Mouse (Mus musculus) forebrain, embryonic 16.5 days (tissue): ENCODE results near the gene Sit1. TPM values are rescaled to one million over a fixed set of nuclear protein-coding genes. Genes with fewer than 3 reads are reported as not detected.

Experiments used
- ATAC-seq: fragments of 200-750 bp; cut with Nextera tagmentation; 2 replicates; pipeline ENCODE4 v1.8.0; 2017; ENCODE audit warnings: mild to moderate bottlenecking, moderate library complexity
- H3K27ac ChIP-seq: fragments of 300-500 bp; sonication (generic); 2 replicates; pipeline ENCODE4 v1.5.1; 2014; ENCODE audit warnings: low read length, control low read depth
- H3K27me3 ChIP-seq: fragments of 300-500 bp; sonication (generic); replicated peaks from 2 replicates; pipeline ENCODE4 v1.6.1; 2014; ENCODE audit warnings: low read length; ENCODE audit not compliant: control insufficient read depth, insufficient read depth
- H3K36me3 ChIP-seq: fragments of 300-500 bp; sonication (generic); 2 replicates; pipeline ENCODE4 v1.6.1; 2014; ENCODE audit not compliant: control insufficient read depth, insufficient read depth
- H3K4me1 ChIP-seq: fragments of 300-500 bp; sonication (generic); replicated peaks from 2 replicates; pipeline ENCODE4 v1.6.1; 2014; ENCODE audit warnings: low read length; ENCODE audit not compliant: control insufficient read depth, insufficient read depth
- H3K4me2 ChIP-seq: fragments of 300-500 bp; sonication (generic); 2 replicates; pipeline ENCODE4 v1.6.1; 2014; ENCODE audit warnings: mild to moderate bottlenecking, low read length, control low read depth
- H3K4me3 ChIP-seq: fragments of 300-500 bp; sonication (generic); replicated peaks from 2 replicates; pipeline ENCODE4 v1.5.1; 2014; ENCODE audit warnings: mild to moderate bottlenecking, low read length, control low read depth
- H3K9ac ChIP-seq: fragments of 300-500 bp; sonication (generic); replicated peaks from 2 replicates; pipeline ENCODE4 v1.6.1; 2014; ENCODE audit warnings: low read depth, low read length, control low read depth
- H3K9me3 ChIP-seq: fragments of 300-500 bp; sonication (generic); 2 replicates; pipeline ENCODE4 v1.6.1; 2016; ENCODE audit warnings: low read length; ENCODE audit not compliant: control insufficient read depth
- WGBS: fragments of 180-500 bp; shearing (Covaris S2); extraction: QIAGEN DNeasy Blood & Tissue Kit; methylation state at CpG from one replicate; pipeline ENCODE4 v1.1.7; 2014; 5-methylcytosine and 5-hydroxymethylcytosine counted together
- polyA plus RNA-seq: library from polyadenylated mRNA; unstranded; fragments of >200 nt; fragmentation: Nextera tagmentation; extraction: Ambion mirVana; gene quantifications from 2 replicates; pipeline ENCODE4 v1.2.1, GENCODE M21; 2015

The Sit1 gene
- polyA plus RNA-seq, 1 experiment from 2014 or later = not detected

DNA sequence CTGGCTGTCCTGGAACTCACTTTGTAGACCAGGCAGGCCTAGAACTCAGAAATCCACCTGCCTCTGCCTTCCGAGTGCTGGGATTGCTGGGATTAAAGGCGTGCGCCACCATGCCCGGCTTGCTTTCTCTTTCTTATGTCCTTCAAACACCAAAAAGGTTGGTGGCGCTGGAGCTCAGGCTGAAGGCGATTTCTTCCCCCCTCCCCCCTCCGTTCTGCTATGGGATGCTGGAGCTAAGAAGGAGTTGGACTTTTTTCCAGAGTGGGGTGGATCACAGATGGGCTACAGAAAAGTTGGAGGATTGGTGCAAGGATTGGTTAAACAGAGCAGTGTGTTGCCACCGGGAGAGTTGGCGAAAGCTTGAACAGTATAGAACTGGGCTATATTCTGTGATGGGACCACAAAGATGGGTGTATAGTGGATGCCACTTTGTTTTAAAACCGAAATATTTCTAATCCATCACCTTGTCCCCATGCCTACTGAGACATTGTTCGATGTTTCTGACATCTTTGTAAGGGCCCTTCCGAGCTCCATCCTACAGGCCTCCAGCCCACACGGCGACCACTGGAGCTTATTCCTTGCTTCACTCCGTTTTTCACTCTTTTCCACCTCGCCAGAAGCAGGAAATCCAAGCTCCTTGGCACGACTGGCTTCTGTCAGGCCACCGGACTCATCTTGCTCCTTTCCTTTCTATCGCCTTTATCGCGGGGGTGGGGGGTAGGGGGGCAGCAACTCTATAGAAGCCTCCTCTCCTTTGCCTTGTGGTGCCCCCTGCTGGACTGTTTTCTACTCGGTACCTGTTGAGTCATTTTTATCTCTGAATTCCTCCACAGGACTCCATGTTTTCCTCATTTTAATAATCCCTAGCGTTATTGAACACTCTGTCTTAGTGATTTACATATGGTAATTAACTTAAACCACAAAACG is 4.4 kb downstream of the Sit1 start:
- Histone ChIP-seq H3K36me3 (no peaks in the 10 kb centered on the region), H3K27ac (no peak overlapping the region), H3K4me2 (no peak overlapping the region), H3K9ac (no peak overlapping the region), H3K9me3 (no peaks in the 10 kb centered on the region), H3K27me3 (no peaks in the 10 kb centered on the region), H3K4me1 (no peaks in the 10 kb centered on the region; the same call in 1 of the 2 replicates), H3K4me3 (no peak overlapping the region)
- no peak for ATAC-seq
- 47% methylated on average over 24 of the region's 24 CpGs for WGBS

GRCm38 (mm10) chr4:43478534-43478858 is 5.0 kb downstream of the Sit1 start:
- Histone ChIP-seq H3K27ac (no peak overlapping the region), H3K9me3 (no peaks in the 10 kb centered on the region), H3K4me2 (peak overlapping the region; percentile 49), H3K4me3 (peak overlapping the region; percentile 33), H3K9ac (peak overlapping the region; percentile 24), H3K36me3 (no peaks in the 10 kb centered on the region), H3K4me1 (no peaks in the 10 kb centered on the region; the same call in 1 of the 2 replicates), H3K27me3 (no peaks in the 10 kb centered on the region)
- 60% methylated on average over 8 of the region's 8 CpGs for whole genome bisulfite sequencing
- no peak for ATAC-seq

DNA sequence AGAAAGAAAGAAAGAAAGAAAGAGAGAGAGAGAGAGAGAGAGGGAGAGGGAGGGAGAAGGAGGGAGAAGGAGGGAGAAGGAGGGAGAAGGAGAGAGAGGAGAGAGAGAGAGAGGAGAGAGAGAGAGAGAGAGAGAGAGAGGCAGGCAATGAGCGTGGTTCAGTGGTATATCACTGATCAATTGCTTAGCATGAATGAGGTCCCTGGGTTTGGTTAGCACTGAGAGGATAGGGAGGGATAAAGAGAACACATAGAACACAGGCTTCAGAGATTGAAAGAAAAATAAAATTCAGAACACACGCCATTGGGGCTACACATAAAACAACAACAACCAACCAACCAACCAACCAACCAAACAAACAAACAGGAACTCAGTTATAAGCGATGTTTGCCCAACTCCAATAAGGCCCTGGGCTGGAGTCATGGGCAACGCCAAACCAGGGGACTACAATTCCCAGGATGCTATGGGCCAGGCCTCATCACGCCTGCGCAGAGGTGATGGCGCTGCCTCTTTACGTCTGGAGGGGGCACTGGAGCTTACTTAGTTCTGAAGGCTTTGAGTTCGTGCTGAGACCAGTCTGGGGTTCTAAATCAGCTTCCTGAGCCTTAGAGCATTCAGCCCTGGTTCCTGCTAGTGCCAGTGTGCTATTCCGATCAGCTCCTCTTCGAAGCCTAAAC is 5.5 kb downstream of the Sit1 start:
- peak overlapping the region; percentile 49 for H3K4me2 ChIP-seq
- H3K9ac ChIP-seq = peak overlapping the region; percentile 24
- no peaks in the 10 kb centered on the region; the same call in 1 of the 2 replicates for H3K4me1 ChIP-seq
- H3K4me3 ChIP-seq = peak overlapping the region; percentile 33
- H3K27ac ChIP-seq = no peak overlapping the region
- no peaks in the 10 kb centered on the region for H3K9me3 ChIP-seq
- 17% methylated on average over 11 of the region's 11 CpGs for WGBS
- no peaks in the 10 kb centered on the region for H3K36me3 ChIP-seq
- peak; percentile 99 for ATAC-seq
- no peaks in the 10 kb centered on the region for H3K27me3 ChIP-seq

- Histone ChIP-seq H3K27me3 (no peaks in the 10 kb centered on the region), H3K4me3 (no peak overlapping the region), H3K9ac (no peak overlapping the region), H3K27ac (no peak overlapping the region), H3K9me3 (no peaks in the 10 kb centered on the region), H3K36me3 (no peaks in the 10 kb centered on the region), H3K4me2 (no peak overlapping the region), H3K4me1 (no peaks in the 10 kb centered on the region; the same call in 1 of the 2 replicates)
- ATAC-seq = no peak
- 94% methylated on average over 6 of the region's 6 CpGs for WGBS
Observed at GRCm38 (mm10) chr4:43476604-43477003, 6.9 kb downstream of the Sit1 start.

GRCm38 (mm10) chr4:43473636-43474035 is 9.9 kb downstream of the Sit1 start:
- no peak overlapping the region for H3K27ac ChIP-seq
- no peaks in the 10 kb centered on the region; the same call in 1 of the 2 replicates for H3K4me1 ChIP-seq
- H3K27me3 ChIP-seq = no peaks in the 10 kb centered on the region
- no peaks in the 10 kb centered on the region for H3K9me3 ChIP-seq
- 73% methylated on average over 1 of the region's 1 CpGs for WGBS
- no peaks in the 10 kb centered on the region for H3K36me3 ChIP-seq
- H3K4me2 ChIP-seq = no peak overlapping the region
- no peak for ATAC-seq
- H3K4me3 ChIP-seq = no peak overlapping the region
- no peak overlapping the region for H3K9ac ChIP-seq

DNA sequence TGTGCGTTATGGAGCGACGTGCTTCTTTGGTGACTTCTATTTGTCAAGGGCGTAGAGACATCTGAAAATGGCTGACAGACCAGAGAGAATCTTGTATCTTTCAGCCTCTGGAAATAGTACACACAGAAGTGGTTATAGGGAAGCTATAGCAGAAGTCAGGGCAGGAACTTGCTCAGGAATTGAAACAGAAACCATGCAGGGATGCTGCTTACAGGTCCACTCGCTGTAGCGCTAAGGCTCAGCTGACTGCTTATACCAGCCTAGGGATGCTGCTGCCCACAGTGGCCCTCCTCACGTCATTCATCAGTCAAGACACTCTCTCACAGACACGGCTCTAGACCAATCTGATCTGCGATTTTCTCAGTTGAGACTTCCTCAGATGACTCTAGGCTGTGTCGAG is 13.2 kb downstream of the Sit1 start:
- H3K27ac ChIP-seq = no peak overlapping the region
- WGBS = 95% methylated on average over 10 of the region's 10 CpGs
- ATAC-seq = no peak
- no peaks in the 10 kb centered on the region for H3K27me3 ChIP-seq
- H3K9me3 ChIP-seq = no peaks in the 10 kb centered on the region
- H3K4me2 ChIP-seq = no peak overlapping the region
- H3K4me3 ChIP-seq = no peak overlapping the region
- H3K9ac ChIP-seq = no peak overlapping the region
- no peaks in the 10 kb centered on the region for H3K4me1 ChIP-seq
- no peaks in the 10 kb centered on the region for H3K36me3 ChIP-seq

GRCm38 (mm10) chr4:43466872-43467271 is 16.7 kb downstream of the Sit1 start:
- WGBS = 88% methylated on average over 7 of the region's 7 CpGs
- Histone ChIP-seq H3K4me2 (no peak overlapping the region), H3K36me3 (no peaks in the 10 kb centered on the region), H3K27me3 (no peaks in the 10 kb centered on the region), H3K4me1 (no peaks in the 10 kb centered on the region), H3K9me3 (no peaks in the 10 kb centered on the region), H3K9ac (no peak overlapping the region), H3K4me3 (no peak overlapping the region), H3K27ac (no peak overlapping the region)
- no peak for ATAC-seq

- Histone ChIP-seq H3K36me3 (no peaks in the 10 kb centered on the region), H3K4me2 (no peak overlapping the region), H3K9ac (no peak overlapping the region), H3K9me3 (no peaks in the 10 kb centered on the region), H3K4me1 (no peaks in the 10 kb centered on the region), H3K27me3 (no peaks in the 10 kb centered on the region), H3K27ac (no peak overlapping the region), H3K4me3 (no peak overlapping the region)
- WGBS = 86% methylated on average over 6 of the region's 6 CpGs
- no peak for ATAC-seq
Observed at GRCm38 (mm10) chr4:43465935-43466334, 17.6 kb downstream of the Sit1 start.

GRCm38 (mm10) chr4:43463102-43463501 is 20.4 kb downstream of the Sit1 start:
- Histone ChIP-seq H3K4me1 (no peaks in the 10 kb centered on the region), H3K9me3 (no peaks in the 10 kb centered on the region), H3K4me2 (no peak overlapping the region), H3K27ac (no peak overlapping the region), H3K27me3 (no peaks in the 10 kb centered on the region), H3K9ac (no peak overlapping the region), H3K36me3 (no peaks in the 10 kb centered on the region), H3K4me3 (no peak overlapping the region)
- 90% methylated on average over 5 of the region's 5 CpGs for WGBS
- ATAC-seq = no peak
